Mouse (Mus musculus): ENCODE measurements around the gene Usp36. TPM values are rescaled to one million over a fixed set of nuclear protein-coding genes. Genes with fewer than 3 reads are reported as not detected.

Gene Usp36
- polyA plus RNA-seq (2014; fragmentation: Nextera tagmentation; extraction: Ambion mirVana) = 12.2 and 18.1 TPM in 2 replicates

DNA sequence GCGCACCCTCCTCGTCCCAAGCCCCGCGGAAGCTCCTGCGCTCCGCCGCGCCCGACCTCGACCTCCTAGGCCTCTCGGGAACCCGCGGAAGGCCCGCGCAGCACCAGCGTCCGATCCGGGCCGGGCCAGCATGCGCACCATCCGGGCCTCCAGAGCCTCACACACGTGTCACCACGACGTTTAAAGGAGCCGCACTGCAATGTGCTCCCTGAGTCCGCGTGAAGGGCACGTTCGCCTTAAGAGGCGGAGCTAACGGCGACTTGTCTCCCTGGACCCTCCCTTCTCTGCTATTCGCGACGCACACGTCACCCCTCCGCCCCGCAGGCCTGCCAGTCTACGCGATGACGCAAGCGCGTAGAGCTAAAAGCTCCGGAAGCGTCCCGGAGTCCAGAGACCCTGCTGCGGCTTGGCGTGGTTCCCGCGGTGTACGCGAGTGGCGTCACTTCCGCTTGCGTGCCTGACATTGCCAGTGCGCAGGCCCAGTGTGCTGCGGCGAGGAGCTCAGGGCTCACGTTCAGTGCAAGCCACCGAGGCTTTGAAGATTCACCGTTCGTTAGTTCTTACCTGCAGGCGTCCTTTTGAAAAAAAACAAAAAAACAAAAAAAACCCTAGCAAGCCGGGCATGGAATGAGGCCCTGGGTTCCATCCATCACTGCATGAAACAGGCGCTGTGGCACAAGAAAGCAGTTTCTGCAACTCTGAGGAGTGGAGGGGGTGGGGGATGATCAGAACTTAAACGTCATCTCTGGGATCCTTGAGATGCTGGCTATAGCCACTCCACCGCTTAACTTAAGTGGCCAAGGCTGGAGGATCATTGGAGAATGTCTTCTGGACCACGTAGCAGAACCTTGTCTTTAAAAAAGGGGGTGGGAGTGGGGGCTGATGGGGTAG is at the start of gene Usp36:
Usp36 (minus strand) TSS at position 246 of the 891 bp plus-strand sequence.
- under 1% methylated on average over 68 of the region's 68 CpGs for WGBS

DNA sequence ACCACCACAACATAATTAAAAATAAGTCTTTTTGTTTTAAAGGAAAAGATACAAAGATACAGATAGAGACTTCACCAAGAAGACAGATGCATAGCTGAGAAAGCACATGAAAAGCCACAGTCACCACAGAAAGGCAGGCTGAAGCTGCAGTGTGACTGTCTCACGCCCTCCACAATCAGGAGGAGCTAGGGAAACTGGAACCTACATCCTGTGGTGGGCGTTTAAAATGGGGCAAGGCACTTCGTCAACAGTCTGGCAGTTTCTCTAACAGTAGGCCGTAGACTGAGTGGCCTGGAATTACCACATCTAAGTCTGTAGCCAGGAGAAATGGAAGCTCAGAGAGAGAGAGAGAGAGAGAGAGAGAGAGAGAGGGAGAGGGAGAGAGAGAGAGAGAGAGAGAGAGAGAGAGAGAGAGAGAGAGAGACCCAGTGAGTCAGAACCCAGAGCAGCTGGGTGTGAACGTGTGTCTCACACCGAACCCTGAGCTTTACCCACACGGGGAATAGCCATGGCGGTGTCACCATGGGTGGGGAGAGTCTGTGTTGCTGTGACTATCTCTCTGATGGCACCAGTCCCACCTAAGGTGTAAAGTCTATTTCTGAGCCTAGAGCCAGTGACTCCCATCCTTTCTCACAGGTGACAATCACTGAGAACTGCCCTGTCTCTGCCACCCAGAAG is 47.6 kb upstream of the Usp36 start:
- WGBS = 62% methylated on average over 8 of the region's 8 CpGs
- Histone ChIP-seq H3K4me1 (ENCODE audit: control insufficient read depth, insufficient read depth, low read length) (peaks cover 18% of the 10 kb centered on the region), H3K9ac (ENCODE audit: low read depth, low read length) (no peak overlapping the region), H3K27me3 (ENCODE audit: control insufficient read depth, insufficient read depth, low read length) (no peaks in the 10 kb centered on the region), H3K4me3 (ENCODE audit: low read length) (no peak overlapping the region), H3K4me2 (replicated peaks; ENCODE audit: low read depth, low read length) (no peak overlapping the region), H3K9me3 (ENCODE audit: control insufficient read depth, low read length) (no peaks in the 10 kb centered on the region), H3K27ac (ENCODE audit: low read depth, low read length) (no peak overlapping the region), H3K36me3 (ENCODE audit: control insufficient read depth, insufficient read depth, low read length) (peaks cover 14% of the 10 kb centered on the region)
- no peak for ATAC-seq (ENCODE audit: low FRiP score, low TSS enrichment)

More for the DNA sequence above, at the start of gene Usp36:
- Histone ChIP-seq H3K9me3 (ENCODE audit: control insufficient read depth, low read length) (no peaks in the 10 kb centered on the region), H3K4me2 (replicated peaks; ENCODE audit: low read depth, low read length) (peak within 1 kb of the TSS; percentile 74), H3K27me3 (ENCODE audit: control insufficient read depth, insufficient read depth, low read length) (no peaks in the 10 kb centered on the region), H3K4me1 (ENCODE audit: control insufficient read depth, insufficient read depth, low read length) (peaks cover 8% of the 10 kb centered on the region), H3K36me3 (ENCODE audit: control insufficient read depth, insufficient read depth, low read length) (peaks cover 25% of the 10 kb centered on the region), H3K9ac (ENCODE audit: low read depth, low read length) (peak within 1 kb of the TSS; percentile 81), H3K27ac (ENCODE audit: low read depth, low read length) (peak within 1 kb of the TSS; percentile 88), H3K4me3 (ENCODE audit: low read length) (peak within 1 kb of the TSS; percentile 72)
- ATAC-seq (ENCODE audit: low FRiP score, low TSS enrichment) = peak; percentile 99

DNA sequence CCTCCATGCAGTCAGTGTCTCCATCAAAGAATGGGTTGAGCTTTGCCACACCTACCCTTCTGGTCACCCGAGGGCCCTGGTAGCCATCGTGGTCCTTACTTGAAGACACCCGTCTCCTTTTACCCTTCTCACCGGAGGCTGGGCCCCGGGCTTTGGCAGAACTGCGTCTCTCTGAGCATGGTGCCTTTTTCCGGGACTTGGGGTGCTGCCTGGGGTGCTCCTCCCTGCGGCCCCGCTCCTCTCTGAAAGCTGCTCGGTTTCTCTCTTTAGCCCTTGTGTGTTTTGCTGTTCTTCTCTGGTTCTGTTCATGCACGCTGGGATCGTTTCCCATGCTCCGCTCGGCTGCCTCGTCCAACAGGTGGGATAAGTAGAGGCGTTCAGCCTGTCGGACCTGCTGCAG is 43.4 kb upstream of the Usp36 start:
- peaks cover 16% of the 10 kb centered on the region for H3K36me3 ChIP-seq (ENCODE audit: control insufficient read depth, insufficient read depth, low read length)
- H3K4me1 ChIP-seq (ENCODE audit: control insufficient read depth, insufficient read depth, low read length) = 0 out of 2 replicates have a peak, but pooled peaks cover 4% of the 10 kb centered on the region
- H3K9me3 ChIP-seq (ENCODE audit: control insufficient read depth, low read length) = no peaks in the 10 kb centered on the region
- no peak overlapping the region for H3K27ac ChIP-seq (ENCODE audit: low read depth, low read length)
- H3K27me3 ChIP-seq (ENCODE audit: control insufficient read depth, insufficient read depth, low read length) = no peaks in the 10 kb centered on the region
- H3K4me2 ChIP-seq (replicated peaks; ENCODE audit: low read depth, low read length) = no peak overlapping the region
- H3K9ac ChIP-seq (ENCODE audit: low read depth, low read length) = no peak overlapping the region
- ATAC-seq (ENCODE audit: low FRiP score, low TSS enrichment) = no peak
- 72% methylated on average over 17 of the region's 17 CpGs for whole genome bisulfite sequencing
- H3K4me3 ChIP-seq (ENCODE audit: low read length) = no peak overlapping the region

DNA sequence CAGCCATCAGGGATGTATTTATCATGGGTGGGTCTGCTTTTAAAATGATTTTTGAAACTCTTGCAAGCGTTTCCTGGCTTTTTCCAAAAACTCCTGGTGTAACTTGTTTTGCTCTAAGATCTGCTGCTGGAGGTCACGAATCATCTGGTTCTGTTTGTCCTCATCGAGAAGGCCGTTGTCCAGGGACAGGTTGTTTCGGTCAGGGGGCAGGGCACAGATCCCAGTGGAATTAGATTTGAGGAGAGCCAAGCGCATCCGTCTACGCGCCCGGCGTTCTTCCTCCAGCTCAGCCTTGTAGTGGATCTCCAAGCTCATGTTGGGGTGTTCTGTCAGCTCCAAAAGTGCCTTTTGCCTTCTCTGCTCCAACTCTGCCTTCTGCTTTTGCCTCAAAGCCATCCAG is 42.3 kb upstream of the Usp36 start:
- 88% methylated on average over 11 of the region's 11 CpGs for WGBS
- Histone ChIP-seq H3K9ac (ENCODE audit: low read depth, low read length) (no peak overlapping the region), H3K4me1 (ENCODE audit: control insufficient read depth, insufficient read depth, low read length) (peaks cover 2% of the 10 kb centered on the region; the same call in 1 of the 2 replicates), H3K27ac (ENCODE audit: low read depth, low read length) (no peak overlapping the region), H3K27me3 (ENCODE audit: control insufficient read depth, insufficient read depth, low read length) (no peaks in the 10 kb centered on the region), H3K36me3 (ENCODE audit: control insufficient read depth, insufficient read depth, low read length) (peaks cover 16% of the 10 kb centered on the region), H3K9me3 (ENCODE audit: control insufficient read depth, low read length) (no peaks in the 10 kb centered on the region), H3K4me2 (replicated peaks; ENCODE audit: low read depth, low read length) (no peak overlapping the region), H3K4me3 (ENCODE audit: low read length) (no peak overlapping the region)
- ATAC-seq (ENCODE audit: low FRiP score, low TSS enrichment) = no peak

DNA sequence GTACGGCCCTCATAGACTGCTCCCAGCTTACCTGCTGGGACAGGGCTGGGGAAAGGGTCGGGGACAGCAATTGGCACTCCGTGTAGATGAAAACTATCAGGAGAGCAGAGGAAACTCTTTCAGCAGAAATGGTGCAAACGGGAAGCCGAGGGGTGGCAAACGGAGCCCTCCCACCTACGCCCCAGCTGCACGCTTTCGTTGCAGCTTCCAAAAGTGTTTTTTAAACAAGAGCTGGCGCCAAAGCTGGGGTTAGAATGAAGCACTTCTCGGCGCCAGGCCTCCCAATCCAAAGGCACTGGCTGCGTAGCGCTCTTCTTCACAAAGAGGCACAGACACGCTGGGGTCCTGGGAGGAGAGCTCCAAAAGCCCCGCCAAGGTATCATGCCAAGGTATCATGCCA is 40.7 kb upstream of the Usp36 start:
- no peaks in the 10 kb centered on the region for H3K9me3 ChIP-seq (ENCODE audit: control insufficient read depth, low read length)
- 95% methylated on average over 16 of the region's 16 CpGs for WGBS
- peaks cover 6% of the 10 kb centered on the region; the same call in 1 of the 2 replicates for H3K4me1 ChIP-seq (ENCODE audit: control insufficient read depth, insufficient read depth, low read length)
- no peak for ATAC-seq (ENCODE audit: low FRiP score, low TSS enrichment)
- no peaks in the 10 kb centered on the region for H3K27me3 ChIP-seq (ENCODE audit: control insufficient read depth, insufficient read depth, low read length)
- H3K4me3 ChIP-seq (ENCODE audit: low read length) = no peak overlapping the region
- no peak overlapping the region for H3K27ac ChIP-seq (ENCODE audit: low read depth, low read length)
- peaks cover 16% of the 10 kb centered on the region for H3K36me3 ChIP-seq (ENCODE audit: control insufficient read depth, insufficient read depth, low read length)
- H3K4me2 ChIP-seq (replicated peaks; ENCODE audit: low read depth, low read length) = no peak overlapping the region
- H3K9ac ChIP-seq (ENCODE audit: low read depth, low read length) = no peak overlapping the region

DNA sequence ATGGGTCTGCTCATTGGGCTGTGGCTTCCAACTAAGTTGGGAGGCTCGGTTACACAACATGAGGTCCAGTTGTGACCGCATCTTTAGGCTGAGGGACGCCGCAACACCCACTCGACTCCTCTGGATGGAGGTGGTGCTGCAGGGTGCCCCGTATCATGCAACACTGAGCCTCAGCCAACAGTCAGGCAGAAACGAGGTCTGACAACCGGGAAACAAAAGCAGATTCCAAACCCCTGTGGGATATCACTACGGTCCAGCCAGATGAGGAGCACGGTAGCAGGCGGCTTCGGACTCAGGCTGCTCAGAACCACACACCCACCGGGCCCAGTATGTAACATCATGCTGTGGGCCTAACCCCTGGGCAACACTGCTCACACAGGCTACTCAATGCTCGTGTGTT is 40.3 kb upstream of the Usp36 start:
- WGBS = 94% methylated on average over 14 of the region's 14 CpGs
- Histone ChIP-seq H3K27me3 (ENCODE audit: control insufficient read depth, insufficient read depth, low read length) (no peaks in the 10 kb centered on the region), H3K4me2 (replicated peaks; ENCODE audit: low read depth, low read length) (no peak overlapping the region), H3K9ac (ENCODE audit: low read depth, low read length) (no peak overlapping the region), H3K4me3 (ENCODE audit: low read length) (no peak overlapping the region), H3K9me3 (ENCODE audit: control insufficient read depth, low read length) (no peaks in the 10 kb centered on the region), H3K36me3 (ENCODE audit: control insufficient read depth, insufficient read depth, low read length) (peaks cover 16% of the 10 kb centered on the region), H3K4me1 (ENCODE audit: control insufficient read depth, insufficient read depth, low read length) (peaks cover 7% of the 10 kb centered on the region; the same call in 1 of the 2 replicates), H3K27ac (ENCODE audit: low read depth, low read length) (no peak overlapping the region)
- no peak for ATAC-seq (ENCODE audit: low FRiP score, low TSS enrichment)

DNA sequence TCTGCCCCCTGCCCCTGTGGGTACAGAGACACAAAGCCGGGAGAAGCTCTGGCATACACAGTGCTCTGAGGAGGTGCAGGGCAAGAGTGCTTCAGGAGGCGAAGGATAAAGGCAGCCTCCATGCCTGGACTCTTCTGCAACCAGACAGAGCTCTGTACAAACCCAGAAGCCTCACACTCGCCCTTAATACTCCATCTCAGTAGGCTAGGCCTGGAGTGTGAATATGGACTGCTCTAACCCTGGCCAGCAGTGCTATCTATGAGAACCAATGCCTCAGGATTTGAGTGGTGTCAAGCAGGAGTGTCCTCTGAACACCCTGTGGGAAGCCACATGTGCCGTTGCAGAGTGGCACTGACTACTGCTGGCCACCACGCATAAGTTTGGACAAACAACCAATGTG is 38.9 kb upstream of the Usp36 start:
- Histone ChIP-seq H3K27ac (ENCODE audit: low read depth, low read length) (no peak overlapping the region), H3K36me3 (ENCODE audit: control insufficient read depth, insufficient read depth, low read length) (peaks cover 16% of the 10 kb centered on the region), H3K9me3 (ENCODE audit: control insufficient read depth, low read length) (no peaks in the 10 kb centered on the region), H3K27me3 (ENCODE audit: control insufficient read depth, insufficient read depth, low read length) (no peaks in the 10 kb centered on the region), H3K4me1 (ENCODE audit: control insufficient read depth, insufficient read depth, low read length) (peaks cover 16% of the 10 kb centered on the region; the same call in 1 of the 2 replicates), H3K4me3 (ENCODE audit: low read length) (no peak overlapping the region), H3K4me2 (replicated peaks; ENCODE audit: low read depth, low read length) (no peak overlapping the region), H3K9ac (ENCODE audit: low read depth, low read length) (no peak overlapping the region)
- WGBS = 88% methylated on average over 5 of the region's 5 CpGs
- ATAC-seq (ENCODE audit: low FRiP score, low TSS enrichment) = no peak

DNA sequence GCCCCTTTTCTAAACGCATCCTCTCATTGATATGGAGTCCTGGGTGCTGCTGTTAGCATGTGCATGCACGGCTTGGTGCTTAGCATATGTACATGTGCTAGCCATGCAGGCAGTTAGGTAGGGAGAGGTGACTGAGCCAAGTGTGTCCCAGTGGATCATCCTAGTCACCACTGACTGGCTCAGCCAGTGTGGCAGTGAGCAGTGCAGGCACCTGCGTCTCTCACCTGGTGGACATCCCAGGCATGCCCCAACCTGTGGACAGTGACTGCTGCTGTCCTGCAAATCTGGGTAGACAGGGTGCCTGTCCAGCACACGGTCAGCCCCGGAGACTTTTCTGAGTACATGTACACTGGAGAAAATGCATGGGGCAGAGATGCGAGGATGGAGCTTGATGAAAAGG is 38.5 kb upstream of the Usp36 start:
- Histone ChIP-seq H3K27ac (ENCODE audit: low read depth, low read length) (no peak overlapping the region), H3K9ac (ENCODE audit: low read depth, low read length) (no peak overlapping the region), H3K4me3 (ENCODE audit: low read length) (no peak overlapping the region), H3K9me3 (ENCODE audit: control insufficient read depth, low read length) (no peaks in the 10 kb centered on the region), H3K4me1 (ENCODE audit: control insufficient read depth, insufficient read depth, low read length) (peaks cover 16% of the 10 kb centered on the region; the same call in 1 of the 2 replicates), H3K27me3 (ENCODE audit: control insufficient read depth, insufficient read depth, low read length) (no peaks in the 10 kb centered on the region), H3K4me2 (replicated peaks; ENCODE audit: low read depth, low read length) (no peak overlapping the region), H3K36me3 (ENCODE audit: control insufficient read depth, insufficient read depth, low read length) (peaks cover 15% of the 10 kb centered on the region)
- ATAC-seq (ENCODE audit: low FRiP score, low TSS enrichment) = no peak
- WGBS = 93% methylated on average over 6 of the region's 6 CpGs

Measured in kidney, embryonic 14.5 days (tissue).